Mouse (Mus musculus): Measurements from ENCODE around the gene Ralb. TPM values are rescaled to one million over a fixed set of nuclear protein-coding genes. Genes with fewer than 3 reads are reported as not detected.

The Ralb gene
- polyA plus RNA-seq, 1 experiment from 2014 or later = 155 TPM

- peaks cover 37% of the 10 kb centered on the region for H3K4me1 ChIP-seq
- peaks cover 66% of the 10 kb centered on the region for H3K27me3 ChIP-seq
- H3K4me2 ChIP-seq = no peak overlapping the region
- no peak overlapping the region for H3K27ac ChIP-seq
- H3K9ac ChIP-seq = no peak overlapping the region
- no peaks in the 10 kb centered on the region for H3K36me3 ChIP-seq
- no peak overlapping the region for H3K4me3 ChIP-seq (replicated peaks)
- no peak for ATAC-seq (replicated peaks; ENCODE audit: low FRiP score)
- no peaks in the 10 kb centered on the region for H3K9me3 ChIP-seq (replicated peaks)
- 10% methylated on average over 6 of the region's 6 CpGs for WGBS
These were observed 80.3 kb downstream of the Ralb start for GRCm38 (mm10) chr1:119424141-119424860.

- H3K4me1 ChIP-seq = peaks cover 39% of the 10 kb centered on the region
- no peak overlapping the region for H3K27ac ChIP-seq
- no peak for ATAC-seq (replicated peaks; ENCODE audit: low FRiP score)
- H3K4me2 ChIP-seq = no peak overlapping the region
- no peak overlapping the region for H3K4me3 ChIP-seq (replicated peaks)
- WGBS = 10% methylated on average over 13 of the region's 14 CpGs
- H3K36me3 ChIP-seq = no peaks in the 10 kb centered on the region
- no peak overlapping the region for H3K9ac ChIP-seq
- no peaks in the 10 kb centered on the region for H3K9me3 ChIP-seq (replicated peaks)
- H3K27me3 ChIP-seq = peaks cover 74% of the 10 kb centered on the region
These were observed 81.1 kb downstream of the Ralb start for GRCm38 (mm10) chr1:119423510-119423909.

GRCm38 (mm10) chr1:119422460-119423015, 82.1 kb downstream of the Ralb start:
- ATAC-seq (replicated peaks; ENCODE audit: low FRiP score) = no peak
- Histone ChIP-seq H3K4me3 (replicated peaks) (peak overlapping the region; percentile 63), H3K4me2 (peak overlapping the region; percentile 100), H3K27ac (no peak overlapping the region), H3K9me3 (replicated peaks) (no peaks in the 10 kb centered on the region), H3K27me3 (peaks cover 83% of the 10 kb centered on the region), H3K4me1 (peaks cover 39% of the 10 kb centered on the region), H3K36me3 (no peaks in the 10 kb centered on the region), H3K9ac (0 out of 2 replicates have a peak overlapping the region, but pooled peaks have one; percentile 49)
- under 1% methylated on average over 31 of the region's 32 CpGs for WGBS

GRCm38 (mm10) chr1:119421576-119422421, 82.8 kb downstream of the Ralb start, which contains the start of gene Inhbb:
Gene Inhbb (minus strand): TSS chr1:119422248.
- H3K4me3 ChIP-seq (replicated peaks) = peak within 1 kb of the TSS; percentile 63
- no peaks in the 10 kb centered on the region for H3K36me3 ChIP-seq
- peaks cover 91% of the 10 kb centered on the region for H3K27me3 ChIP-seq
- WGBS = under 1% methylated on average over 72 of the region's 92 CpGs
- ATAC-seq (replicated peaks; ENCODE audit: low FRiP score) = peak; percentile 59
- H3K4me1 ChIP-seq = peaks cover 39% of the 10 kb centered on the region
- H3K9me3 ChIP-seq (replicated peaks) = no peaks in the 10 kb centered on the region
- peak within 1 kb of the TSS; percentile 100 for H3K4me2 ChIP-seq
- H3K27ac ChIP-seq = no peak within 1 kb of the TSS
- H3K9ac ChIP-seq = peak within 1 kb of the TSS; percentile 49

- no peaks in the 10 kb centered on the region for H3K36me3 ChIP-seq
- H3K4me1 ChIP-seq = peaks cover 39% of the 10 kb centered on the region
- peak; percentile 30; the same call in 1 of the 2 replicates for ATAC-seq (replicated peaks; ENCODE audit: low FRiP score)
- peak overlapping the region; percentile 49 for H3K9ac ChIP-seq
- peak overlapping the region; percentile 63 for H3K4me3 ChIP-seq (replicated peaks)
- no peak overlapping the region for H3K27ac ChIP-seq
- WGBS = under 1% methylated on average over 51 of the region's 78 CpGs
- H3K27me3 ChIP-seq = peaks cover 97% of the 10 kb centered on the region
- H3K9me3 ChIP-seq (replicated peaks) = no peaks in the 10 kb centered on the region
- peak overlapping the region; percentile 100 for H3K4me2 ChIP-seq
These were observed 83.5 kb downstream of the Ralb start for GRCm38 (mm10) chr1:119420984-119421575.

Other genes with a start within 250 kb of the Ralb start
- gene Inhbb, start 82.5 kb downstream of the Ralb start, polyA plus RNA-seq (2015; fragmentation: Nextera tagmentation; extraction: Ambion mirVana) = 0.32 and 0.34 TPM in 2 replicates
- 29.8 and 31.4 TPM in 2 replicates for gene Tmem185b, start 21.4 kb upstream of the Ralb start, polyA plus RNA-seq (2015; fragmentation: Nextera tagmentation; extraction: Ambion mirVana)
- gene Epb41l5, start 144.2 kb upstream of the Ralb start, polyA plus RNA-seq (2015; fragmentation: Nextera tagmentation; extraction: Ambion mirVana) = 64.0 and 64.2 TPM in 2 replicates